Mouse (Mus musculus): ENCODE results near the gene Gm7075. TPM values are rescaled to one million over a fixed set of nuclear protein-coding genes. Genes with fewer than 3 reads are reported as not detected.
A peak's percentile ranks its signal among the peaks of the same experiment; 100 is the strongest.
"Not testable (repeated sequence)": the region's sequence is repeated elsewhere in the genome, so short reads cannot be mapped to it uniquely, and the experiment has no call there.

The Gm7075 gene
- polyA plus RNA-seq (2014; fragmentation: Nextera tagmentation; extraction: Ambion mirVana), result not detected in 2 replicates

DNA sequence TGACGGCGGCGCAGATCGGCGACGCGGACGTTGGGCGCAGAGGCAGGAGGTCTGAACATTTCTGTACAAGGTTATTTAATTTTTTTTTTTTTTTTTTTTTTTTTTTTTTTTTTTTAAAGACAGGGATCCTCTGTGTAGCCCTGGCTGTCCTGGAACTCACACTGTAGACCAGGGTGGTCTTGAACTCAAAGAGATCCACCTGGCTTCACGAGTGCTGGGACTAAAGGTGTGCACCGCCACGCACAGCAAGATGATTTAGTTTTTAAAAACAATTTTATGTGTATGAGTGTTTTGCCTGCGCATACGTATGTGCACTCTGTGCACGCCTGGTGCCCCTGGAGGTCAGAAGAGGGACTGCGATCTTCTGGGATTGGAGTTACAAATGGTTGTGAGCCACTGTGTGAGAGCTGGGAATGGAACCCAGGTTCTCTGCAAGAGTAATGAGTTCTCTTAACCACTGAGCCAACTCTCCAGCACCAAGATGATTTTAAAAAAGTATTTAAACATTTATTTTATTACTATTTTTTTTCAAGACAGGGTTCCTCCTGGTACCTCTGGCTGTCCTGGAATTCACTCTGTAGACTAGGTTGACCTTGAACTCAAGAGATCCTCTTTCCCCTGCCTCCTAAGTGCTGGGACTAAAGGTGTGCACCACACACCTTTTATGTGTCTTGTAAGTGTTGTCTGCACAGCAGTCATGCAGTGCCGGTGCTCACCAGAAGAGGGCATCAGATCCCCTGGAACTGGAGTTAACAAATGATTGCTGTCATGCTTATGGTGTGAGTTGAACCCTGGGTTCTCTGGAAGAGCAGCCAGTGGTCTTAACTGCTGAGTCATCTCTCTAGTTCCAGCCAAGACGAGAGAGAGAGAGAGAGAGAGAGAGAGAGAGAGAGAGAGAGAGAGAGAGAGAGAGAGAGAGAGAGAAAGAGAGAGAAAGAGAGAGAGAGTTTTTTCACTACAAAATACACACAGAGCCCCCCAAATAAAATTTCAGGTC lies at the start of gene Gm7075:
Gene Gm7075, minus strand, starts transcription at position 51 of the 997 bp plus-strand sequence.
- Histone ChIP-seq H3K4me2 (ENCODE audit: low read depth, low read length) (no peak within 1 kb of the TSS), H3K9ac (replicated peaks; ENCODE audit: low read depth, low read length) (no peak within 1 kb of the TSS), H3K27me3 (ENCODE audit: control insufficient read depth, insufficient read depth, low read length) (no peaks in the 10 kb centered on the region), H3K9me3 (ENCODE audit: control insufficient read depth, low read length) (no peaks in the 10 kb centered on the region), H3K27ac (ENCODE audit: low read depth, low read length) (no peak within 1 kb of the TSS), H3K4me1 (ENCODE audit: control insufficient read depth, insufficient read depth, low read length) (no peaks in the 10 kb centered on the region), H3K4me3 (ENCODE audit: low read depth, low read length) (no peak within 1 kb of the TSS), H3K36me3 (ENCODE audit: control insufficient read depth, insufficient read depth, low read length) (no peaks in the 10 kb centered on the region)
- 88% methylated on average over 18 of the region's 18 CpGs for WGBS
- no peak for ATAC-seq (ENCODE audit: low read depth)

- Histone ChIP-seq H3K4me1 (ENCODE audit: control insufficient read depth, insufficient read depth, low read length) (no peaks in the 10 kb centered on the region), H3K27ac (ENCODE audit: low read depth, low read length) (no peak overlapping the region), H3K9me3 (ENCODE audit: control insufficient read depth, low read length) (no peaks in the 10 kb centered on the region), H3K9ac (replicated peaks; ENCODE audit: low read depth, low read length) (no peak overlapping the region), H3K4me2 (ENCODE audit: low read depth, low read length) (peak overlapping the region; percentile 2; the same call in 1 of the 2 replicates), H3K27me3 (ENCODE audit: control insufficient read depth, insufficient read depth, low read length) (no peaks in the 10 kb centered on the region), H3K4me3 (ENCODE audit: low read depth, low read length) (no peak overlapping the region), H3K36me3 (ENCODE audit: control insufficient read depth, insufficient read depth, low read length) (no peaks in the 10 kb centered on the region)
- 24% methylated on average over 5 of the region's 5 CpGs for WGBS
- peak; percentile 88 for ATAC-seq (ENCODE audit: low read depth)
These were observed 39.3 kb upstream of the Gm7075 start for GRCm38 (mm10) chr10:63460935-63461334.

- Histone ChIP-seq H3K9ac (replicated peaks; ENCODE audit: low read depth, low read length) (no peak overlapping the region), H3K36me3 (ENCODE audit: control insufficient read depth, insufficient read depth, low read length) (no peaks in the 10 kb centered on the region), H3K9me3 (ENCODE audit: control insufficient read depth, low read length) (no peaks in the 10 kb centered on the region), H3K27me3 (ENCODE audit: control insufficient read depth, insufficient read depth, low read length) (no peaks in the 10 kb centered on the region), H3K4me3 (ENCODE audit: low read depth, low read length) (peak overlapping the region; percentile 1; the same call in 1 of the 2 replicates), H3K4me2 (ENCODE audit: low read depth, low read length) (peak overlapping the region; percentile 18; the same call in 1 of the 2 replicates), H3K4me1 (ENCODE audit: control insufficient read depth, insufficient read depth, low read length) (0 out of 2 replicates have a peak, but pooled peaks cover 3% of the 10 kb centered on the region), H3K27ac (ENCODE audit: low read depth, low read length) (peak overlapping the region; percentile 67)
- ATAC-seq (ENCODE audit: low read depth), result no peak
- 66% methylated on average over 17 of the region's 17 CpGs for WGBS
These were observed 35.9 kb upstream of the Gm7075 start for GRCm38 (mm10) chr10:63457292-63458128.

DNA sequence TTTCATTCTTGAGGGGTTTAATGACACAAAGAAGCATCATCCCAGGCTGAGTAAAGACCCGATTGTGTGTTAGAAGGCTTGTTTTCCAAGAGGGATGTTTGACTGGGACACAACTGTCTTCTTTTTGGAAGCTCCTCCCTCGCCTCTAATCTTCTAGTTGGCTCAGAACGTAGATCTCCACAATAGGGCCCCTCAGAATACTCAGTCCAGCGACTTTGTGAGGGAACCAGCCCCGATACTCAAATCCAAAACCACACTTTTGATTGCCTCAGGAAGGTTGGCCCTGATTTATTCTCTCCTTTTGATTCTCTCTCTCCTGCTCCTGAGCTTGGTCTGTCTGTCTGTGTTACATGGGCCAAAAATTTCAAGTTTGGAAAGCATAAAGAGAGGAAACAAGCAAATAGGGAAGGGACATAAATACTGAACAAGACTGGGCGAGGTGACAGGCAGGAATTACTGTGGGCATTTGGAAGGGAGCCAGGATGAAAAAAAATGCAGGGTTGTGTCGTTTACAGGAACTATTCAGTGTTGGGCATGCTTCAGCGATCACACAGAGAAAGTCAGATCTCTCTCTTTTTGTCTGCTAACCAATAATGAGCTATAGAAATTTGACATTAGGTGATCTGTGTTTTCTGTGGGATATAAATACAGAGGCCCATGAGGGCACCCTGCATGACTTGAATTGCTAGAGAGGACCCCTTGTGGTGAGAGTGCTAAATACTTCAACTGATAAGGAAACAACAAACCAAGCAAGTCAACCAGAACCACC lies 33.7 kb upstream of the Gm7075 start:
- Histone ChIP-seq H3K36me3 (ENCODE audit: control insufficient read depth, insufficient read depth, low read length) (no peaks in the 10 kb centered on the region), H3K9me3 (ENCODE audit: control insufficient read depth, low read length) (no peaks in the 10 kb centered on the region), H3K4me3 (ENCODE audit: low read depth, low read length) (no peak overlapping the region), H3K4me1 (ENCODE audit: control insufficient read depth, insufficient read depth, low read length) (0 out of 2 replicates have a peak, but pooled peaks cover 3% of the 10 kb centered on the region), H3K9ac (replicated peaks; ENCODE audit: low read depth, low read length) (no peak overlapping the region), H3K27me3 (ENCODE audit: control insufficient read depth, insufficient read depth, low read length) (no peaks in the 10 kb centered on the region), H3K27ac (ENCODE audit: low read depth, low read length) (0 out of 2 replicates have a peak overlapping the region, but pooled peaks have one; percentile 16), H3K4me2 (ENCODE audit: low read depth, low read length) (no peak overlapping the region)
- peak; percentile 84 for ATAC-seq (ENCODE audit: low read depth)
- 21% methylated on average over 8 of the region's 8 CpGs for WGBS

GRCm38 (mm10) chr10:63453926-63454325 lies 32.3 kb upstream of the Gm7075 start:
- no peaks in the 10 kb centered on the region for H3K9me3 ChIP-seq (ENCODE audit: control insufficient read depth, low read length)
- H3K4me2 ChIP-seq (ENCODE audit: low read depth, low read length), result no peak overlapping the region
- H3K4me1 ChIP-seq (ENCODE audit: control insufficient read depth, insufficient read depth, low read length), result 0 out of 2 replicates have a peak, but pooled peaks cover 3% of the 10 kb centered on the region
- no peak overlapping the region for H3K9ac ChIP-seq (replicated peaks; ENCODE audit: low read depth, low read length)
- no peak for ATAC-seq (ENCODE audit: low read depth)
- H3K36me3 ChIP-seq (ENCODE audit: control insufficient read depth, insufficient read depth, low read length), result no peaks in the 10 kb centered on the region
- no peak overlapping the region for H3K27ac ChIP-seq (ENCODE audit: low read depth, low read length)
- H3K27me3 ChIP-seq (ENCODE audit: control insufficient read depth, insufficient read depth, low read length), result no peaks in the 10 kb centered on the region
- WGBS, result 91% methylated on average over 4 of the region's 4 CpGs
- H3K4me3 ChIP-seq (ENCODE audit: low read depth, low read length), result no peak overlapping the region

- not testable (repeated sequence) for H3K36me3 ChIP-seq (ENCODE audit: control insufficient read depth, insufficient read depth, low read length); H3K4me2 ChIP-seq (ENCODE audit: low read depth, low read length); H3K9ac ChIP-seq (replicated peaks; ENCODE audit: low read depth, low read length); H3K9me3 ChIP-seq (ENCODE audit: control insufficient read depth, low read length); H3K27ac ChIP-seq (ENCODE audit: low read depth, low read length); H3K4me3 ChIP-seq (ENCODE audit: low read depth, low read length); ATAC-seq (ENCODE audit: low read depth); H3K27me3 ChIP-seq (ENCODE audit: control insufficient read depth, insufficient read depth, low read length); H3K4me1 ChIP-seq (ENCODE audit: control insufficient read depth, insufficient read depth, low read length)
- 89% methylated on average over 13 of the region's 13 CpGs for WGBS
These were observed 23.2 kb upstream of the Gm7075 start for GRCm38 (mm10) chr10:63444602-63445387.

DNA sequence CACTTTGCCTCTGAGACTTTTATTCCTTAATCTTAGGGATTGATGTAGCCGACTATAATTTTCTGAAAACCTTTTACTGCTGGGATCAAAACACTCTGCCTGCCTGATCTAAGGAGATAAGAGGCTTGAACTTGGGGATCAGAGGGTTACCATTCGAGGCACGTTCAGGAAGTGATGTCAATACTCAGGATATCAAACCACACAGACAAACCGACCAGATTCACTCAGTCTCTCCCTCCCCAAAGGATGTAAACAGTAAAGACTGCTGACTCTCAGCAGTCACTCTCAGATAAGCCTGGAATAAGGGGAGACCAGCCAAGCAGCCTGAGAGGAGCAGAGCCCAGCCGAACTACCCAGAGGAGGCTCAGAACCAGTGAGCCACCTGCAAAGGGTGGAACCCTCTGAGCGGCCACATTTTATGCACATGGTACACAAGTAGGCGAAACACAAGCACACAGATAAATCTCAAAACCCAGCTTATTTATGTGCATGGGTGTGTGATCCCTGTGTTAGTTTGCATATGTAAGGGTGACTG lies 18.2 kb upstream of the Gm7075 start:
- Histone ChIP-seq H3K4me2 (ENCODE audit: low read depth, low read length) (no peak overlapping the region), H3K4me1 (ENCODE audit: control insufficient read depth, insufficient read depth, low read length) (no peaks in the 10 kb centered on the region), H3K9me3 (ENCODE audit: control insufficient read depth, low read length) (no peaks in the 10 kb centered on the region), H3K36me3 (ENCODE audit: control insufficient read depth, insufficient read depth, low read length) (no peaks in the 10 kb centered on the region), H3K27ac (ENCODE audit: low read depth, low read length) (no peak overlapping the region), H3K9ac (replicated peaks; ENCODE audit: low read depth, low read length) (no peak overlapping the region), H3K27me3 (ENCODE audit: control insufficient read depth, insufficient read depth, low read length) (no peaks in the 10 kb centered on the region), H3K4me3 (ENCODE audit: low read depth, low read length) (no peak overlapping the region)
- WGBS, result 82% methylated on average over 7 of the region's 7 CpGs
- no peak for ATAC-seq (ENCODE audit: low read depth)
